Mouse (Mus musculus) B cell, adult 2 months (primary cell): ENCODE measurements around the gene Krt42.
"Not testable (repeated sequence)": the region's sequence is repeated elsewhere in the genome, so short reads cannot be mapped to it uniquely, and the experiment has no call there.

Source experiments
- DNase-seq, 2 experiments: peaks; one replicate each; pipeline ENCODE4 v3.0.0; 2022

Krt42 gene

GRCm38 (mm10) chr11:100269821-100270332 is at the start of gene Krt42:
Gene Krt42, minus strand, starts transcription at chr11:100269871.
- no peak for DNase-seq

GRCm38 (mm10) chr11:100318529-100319451 is 49.1 kb upstream of the Krt42 start:
- no peak for DNase-seq

DNA sequence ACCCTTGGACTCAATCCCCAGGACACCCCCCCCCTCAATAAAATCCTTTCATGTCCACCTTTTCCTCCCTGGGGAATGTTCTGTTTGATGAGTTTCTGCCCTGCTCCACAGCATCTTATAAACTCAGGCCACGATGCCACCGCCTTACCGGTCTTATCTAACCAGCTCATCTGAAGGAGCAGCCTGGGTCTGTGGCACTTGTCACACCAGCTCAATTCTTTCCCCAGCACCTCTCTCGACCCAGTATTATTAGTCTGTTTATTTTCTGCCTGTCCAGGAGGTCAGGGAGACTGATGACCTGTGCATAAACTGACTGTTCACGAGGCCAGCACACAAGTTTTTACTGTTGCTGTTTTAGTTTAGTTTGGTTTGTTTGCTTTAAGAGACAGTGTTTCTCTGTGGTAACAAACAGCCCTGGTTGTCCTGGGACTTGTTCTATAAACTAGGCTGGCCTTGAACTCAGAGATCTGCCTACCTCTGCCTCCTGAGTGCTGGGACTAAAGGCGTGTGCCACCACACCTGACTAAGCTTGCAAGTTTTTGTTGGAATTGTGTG is 48.2 kb upstream of the Krt42 start:
- DNase-seq = no peak

GRCm38 (mm10) chr11:100315439-100315838 is 45.8 kb upstream of the Krt42 start:
- no peak for DNase-seq

DNA sequence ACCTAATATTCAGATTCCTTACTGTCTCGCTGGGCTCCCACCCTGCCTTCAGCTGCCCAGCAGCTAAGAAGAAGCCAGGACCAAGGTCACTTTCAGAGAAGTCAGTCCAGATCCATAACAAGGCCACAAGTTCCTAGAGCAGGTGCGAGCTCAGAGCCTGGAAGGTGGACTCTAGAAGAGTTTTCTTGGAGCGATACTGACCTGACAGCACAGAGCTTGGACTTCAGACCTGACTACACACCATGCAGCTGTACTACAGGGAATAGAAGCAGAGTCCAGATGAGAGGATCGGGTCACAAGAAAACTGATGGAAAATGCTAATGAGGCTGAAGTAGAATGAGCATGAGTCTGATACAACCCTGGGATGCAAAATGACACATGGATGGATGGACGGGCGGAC is 43.8 kb upstream of the Krt42 start:
- no peak for DNase-seq

GRCm38 (mm10) chr11:100312096-100312679 is 42.5 kb upstream of the Krt42 start:
- DNase-seq = no peak

DNA sequence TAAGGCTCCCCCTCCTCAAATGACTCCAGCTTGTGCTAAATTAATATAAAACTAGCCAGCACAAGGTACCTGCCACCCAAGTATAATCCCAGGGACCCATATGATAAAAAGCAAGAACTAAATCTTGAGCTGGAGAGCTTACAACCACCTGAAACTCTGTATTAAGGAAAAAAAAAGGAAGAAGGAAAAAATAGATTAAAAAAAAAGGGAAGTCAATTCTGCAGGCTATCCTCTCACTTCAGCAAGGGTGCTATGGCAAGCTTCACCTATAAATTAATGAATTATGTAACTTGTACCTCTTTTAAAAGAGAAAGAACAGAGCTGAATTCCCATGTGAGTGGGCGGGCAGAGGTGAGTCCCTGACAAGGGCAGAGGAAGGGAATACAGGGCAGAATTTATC is 42.0 kb upstream of the Krt42 start:
- DNase-seq = no peak

DNA sequence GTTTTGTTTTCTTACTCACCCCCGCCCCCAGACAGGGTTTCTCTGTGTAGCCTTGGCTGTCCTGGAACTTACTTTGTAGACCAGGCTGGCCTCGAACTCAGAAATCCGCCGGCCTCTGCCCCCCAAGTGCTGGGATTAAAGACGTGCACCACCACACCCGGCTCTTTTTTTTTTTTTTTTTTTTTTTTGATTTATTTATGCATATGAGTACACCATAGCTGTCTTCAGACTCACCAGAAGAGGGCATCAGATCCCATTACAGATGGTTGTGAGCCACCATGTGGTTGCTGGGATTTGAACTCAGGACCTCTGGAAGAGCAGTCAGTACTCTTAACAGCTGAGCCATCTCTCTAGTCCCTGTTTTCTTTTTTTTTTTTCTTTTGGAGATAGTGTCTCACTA is 39.0 kb upstream of the Krt42 start:
- not testable (repeated sequence) for DNase-seq

GRCm38 (mm10) chr11:100307900-100308299 is 38.2 kb upstream of the Krt42 start:
- no peak for DNase-seq

- no peak for DNase-seq
Observed at GRCm38 (mm10) chr11:100301292-100301691, 31.6 kb upstream of the Krt42 start.

DNA sequence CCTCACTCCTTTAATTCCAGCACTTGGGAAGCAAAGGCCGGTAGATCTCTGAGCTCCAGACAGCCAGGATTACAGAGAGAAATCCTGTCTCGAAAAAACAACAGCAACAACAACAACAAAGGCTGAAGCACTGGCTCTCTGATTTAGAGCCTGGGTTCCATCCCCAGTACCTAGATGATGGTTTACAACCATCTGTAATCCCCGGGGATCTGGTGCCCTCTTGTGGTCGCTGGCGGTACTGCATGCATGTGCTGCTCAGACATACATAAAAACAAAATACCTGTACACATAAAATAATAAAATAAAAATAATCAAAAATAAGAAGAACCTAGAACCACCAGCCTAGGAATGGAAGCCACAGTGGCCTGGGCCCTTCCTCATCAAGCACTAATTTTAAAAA is 30.6 kb upstream of the Krt42 start:
- peak; percentile 86 to 87 for DNase-seq

GRCm38 (mm10) chr11:100298274-100299036 is 28.8 kb upstream of the Krt42 start:
- peak; percentile 90 for DNase-seq

- peak; percentile 63 to 67 for DNase-seq
Observed at GRCm38 (mm10) chr11:100297801-100298200, 28.1 kb upstream of the Krt42 start.

DNA sequence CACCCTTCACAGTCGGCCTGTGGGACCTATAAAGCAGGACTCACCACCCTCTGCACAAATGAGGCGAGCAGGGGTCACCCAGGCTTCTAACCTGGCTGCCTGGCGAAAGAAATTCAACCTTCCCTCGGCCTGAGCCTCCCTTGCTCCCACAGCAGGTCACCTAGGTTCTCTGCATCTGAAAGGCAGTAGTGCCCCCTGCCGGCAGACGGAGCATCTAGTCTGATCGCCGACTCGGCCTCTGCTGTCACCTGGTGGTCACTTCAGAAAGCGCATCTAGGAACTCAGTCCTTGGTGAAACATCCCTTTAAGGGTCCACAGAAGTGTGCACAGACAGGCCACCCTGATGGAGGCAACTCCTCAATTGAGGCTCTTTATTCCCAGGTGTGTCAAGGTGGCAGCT is 25.6 kb upstream of the Krt42 start:
- peak; percentile 87 to 88 for DNase-seq

DNA sequence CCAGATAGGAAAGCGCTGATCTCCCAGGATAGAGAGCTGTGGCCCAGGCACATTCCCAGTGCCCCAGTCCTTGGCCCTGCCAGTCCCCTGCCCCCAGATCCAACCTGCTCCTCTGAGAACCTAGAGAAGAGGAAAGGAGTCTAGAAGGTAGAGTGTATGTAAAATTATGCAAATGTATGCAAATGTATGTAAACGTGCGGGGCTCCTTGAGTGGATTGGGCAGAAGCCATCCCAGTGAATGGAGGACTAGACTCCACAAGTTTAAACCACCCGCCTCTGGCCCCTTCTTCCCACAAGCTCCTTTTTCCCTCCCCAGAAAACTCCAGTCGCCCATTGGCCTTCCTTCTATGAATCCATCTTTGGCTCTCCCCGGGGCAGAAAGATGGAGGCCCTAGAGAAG is 23.2 kb upstream of the Krt42 start:
- no peak for DNase-seq

DNA sequence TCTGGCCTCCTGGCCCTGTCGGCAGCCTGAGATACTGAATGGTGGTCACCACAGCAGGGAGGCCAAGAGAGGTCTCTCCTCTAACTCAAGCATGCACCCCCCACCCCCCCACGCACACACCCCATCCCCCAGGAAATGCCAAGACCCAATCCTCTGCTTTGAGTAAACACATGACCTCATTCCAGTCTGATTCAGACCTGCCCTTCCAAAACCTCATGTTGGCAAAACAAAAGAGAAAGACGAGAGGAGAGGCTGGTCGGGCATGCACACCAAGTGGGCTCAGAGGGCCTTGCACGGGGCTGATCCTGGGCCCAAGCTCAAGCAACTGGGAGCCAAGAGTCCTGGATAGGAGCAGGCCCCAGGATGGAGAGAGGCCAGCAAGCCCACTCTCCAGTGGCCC is 20.6 kb upstream of the Krt42 start:
- no peak for DNase-seq

- DNase-seq = no peak
Observed at GRCm38 (mm10) chr11:100288942-100289341, 19.3 kb upstream of the Krt42 start.

- no peak for DNase-seq
Observed at GRCm38 (mm10) chr11:100287024-100287423, 17.4 kb upstream of the Krt42 start.

DNA sequence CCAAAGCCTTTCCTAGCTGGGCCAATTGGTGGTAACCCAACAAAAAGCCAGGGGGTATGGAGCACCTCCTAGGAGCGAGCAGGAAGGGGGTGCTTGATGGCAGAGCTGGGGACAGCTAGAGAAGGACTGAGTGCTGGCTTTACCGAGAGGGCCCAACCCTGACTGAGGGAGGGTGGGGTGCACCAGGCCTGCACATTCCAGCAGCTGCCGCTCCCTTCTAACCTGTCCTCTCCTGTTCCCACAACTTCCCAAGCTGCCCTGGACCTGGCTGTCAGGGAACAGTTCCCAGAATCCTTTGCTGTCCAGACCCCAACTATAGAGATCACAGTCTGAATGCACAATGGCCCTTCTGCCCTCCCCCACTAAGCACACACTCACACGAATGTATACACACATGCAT is 15.3 kb upstream of the Krt42 start:
- DNase-seq = no peak

GRCm38 (mm10) chr11:100282549-100282948 is 12.9 kb upstream of the Krt42 start:
- DNase-seq = peak; percentile 72 to 76

- peak; percentile 84 for DNase-seq
Observed at GRCm38 (mm10) chr11:100281596-100282544, 12.2 kb upstream of the Krt42 start.

DNA sequence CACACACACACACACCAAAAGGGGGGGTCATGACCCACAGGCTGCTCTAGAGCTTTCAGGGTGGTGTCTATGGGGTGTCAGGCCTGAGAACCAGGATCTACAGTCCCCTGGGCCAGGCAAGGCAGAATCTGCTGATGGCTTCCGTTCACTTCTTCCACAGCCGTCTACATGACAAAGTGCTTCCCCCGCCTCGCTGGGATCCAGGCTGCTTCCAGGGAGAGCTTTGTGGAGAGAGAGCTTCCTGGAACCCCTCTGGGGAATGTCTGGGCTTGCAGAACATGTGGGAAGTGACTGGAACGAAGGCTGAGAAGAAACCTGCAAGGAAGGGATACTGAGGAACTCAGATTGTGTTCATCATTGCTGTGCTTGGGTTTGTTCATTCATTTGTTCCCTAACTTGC is 9.1 kb upstream of the Krt42 start:
- no peak for DNase-seq
